ENCODE assay signal across 9 mouse cellular contexts in genomic region chrX:145672776-145673175, GRCm38 (mm10).
DNase-seq lines count a peak whose midpoint lies in the region; TF ChIP-seq lines count a peak whose summit lies in the region.
"Had no signal": no experiment of that assay in that cellular context is flagged by ENCODE, and none has a peak within 500 bp of the region (broad histone marks: within the 10 kb centered on the region; RNA-seq: fewer than 3 reads in every experiment).

No protein-coding gene starts in this region.

- H3K79me2 ChIP-seq in heart, adult 2 months (replicated peaks; ENCODE audit: control insufficient read depth, insufficient read depth, low read length), result no peaks in the 10 kb centered on the region

- no peak overlapping the region for H3K4me3 ChIP-seq in heart, adult 2 months
- H3K4me3 ChIP-seq: embryonic facial prominence, embryonic 12.5 days had no signal

- H3K9ac ChIP-seq in heart, adult 2 months (ENCODE audit: low read depth, low read length), result no peak overlapping the region
- H3K9ac ChIP-seq: embryonic facial prominence, embryonic 12.5 days had no signal

- no peak for TF ChIP-seq EP300 in heart, adult 2 months (IDR thresholded peaks at IDR 0.05; ENCODE audit: insufficient read depth, low read depth, low read length)

- H3K27me3 ChIP-seq in heart, adult 2 months (ENCODE audit: control insufficient read depth, insufficient read depth, low read length), result no peaks in the 10 kb centered on the region
- H3K27me3 ChIP-seq in splenic B cell, adult 2 months (ENCODE audit: control insufficient read depth, insufficient read depth, low read length, poor library complexity, severe bottlenecking), result no peaks in the 10 kb centered on the region
- H3K27me3 ChIP-seq: embryonic facial prominence, embryonic 12.5 days had no signal

- no peak for TF ChIP-seq POLR2A in heart, adult 2 months (IDR thresholded peaks at IDR 0.05; ENCODE audit: insufficient read depth, low read depth, low read length)

- H3K36me3 ChIP-seq in heart, adult 2 months (ENCODE audit: control insufficient read depth, insufficient read depth, low read length), result no peaks in the 10 kb centered on the region
- H3K36me3 ChIP-seq in splenic B cell, adult 2 months (ENCODE audit: control insufficient read depth, insufficient read depth, low read length, poor library complexity, severe bottlenecking), result no peaks in the 10 kb centered on the region
- H3K36me3 ChIP-seq: embryonic facial prominence, embryonic 12.5 days had no signal

- H3K4me1 ChIP-seq in heart, adult 2 months (ENCODE audit: control insufficient read depth, insufficient read depth, low read length), result no peaks in the 10 kb centered on the region
- H3K4me1 ChIP-seq: embryonic facial prominence, embryonic 12.5 days had no signal

- TF ChIP-seq CTCF in heart, adult 2 months (IDR thresholded peaks at IDR 0.05), result peak; percentile 87

- H3K27ac ChIP-seq in heart, adult 2 months, result no peak overlapping the region
- H3K27ac ChIP-seq: embryonic facial prominence, embryonic 12.5 days had no signal

- intact Hi-C loops in heart, adult 2 months (cut with DNase I), result loop anchor here (2.0 kb wide), 1 partner anchor 132 kb away; no protein-coding TSS in a partner anchor

- DNase-seq in heart, adult 2 months, result no peak
- DNase-seq in heart, adult 11 months, result no peak
- DNase-seq in right cerebral cortex, postnatal 10 days (ENCODE audit: low spot score in 2 of 2), result peak; percentile 20 to 27
- DNase-seq in right cerebral cortex, postnatal 14 days, result no peak
- DNase-seq in cerebellum, postnatal 14 days, result peak; percentile 39 to 41
- DNase-seq in kidney, postnatal 4 days, result peak; percentile 1 to 3
- peak; percentile 38 for DNase-seq in splenic B cell, adult 2 months (ENCODE audit: low read depth, low spot score)
- DNase-seq in urinary bladder, postnatal 4 days (ENCODE audit: low spot score in 2 of 2), result no peak

Comparison
In these comparisons a context has a peak if more than half of its experiments do, and no peak if none do; other contexts are left out.
1. DNase-seq: peak in right cerebral cortex, postnatal 10 days (2 of 2), cerebellum, postnatal 14 days (2 of 2), kidney, postnatal 4 days (2 of 2) and splenic B cell, adult 2 months (single experiment); none in heart, adult 2 months (0 of 2), heart, adult 11 months (single experiment), right cerebral cortex, postnatal 14 days (single experiment) and urinary bladder, postnatal 4 days (0 of 2).